Mouse (Mus musculus) liver, embryonic 13.5 days (tissue): ENCODE results near the gene Rhpn2. TPM values are rescaled to one million over a fixed set of nuclear protein-coding genes. Genes with fewer than 3 reads are reported as not detected.
"Not testable (repeated sequence)": the region's sequence is repeated elsewhere in the genome, so short reads cannot be mapped to it uniquely, and the experiment has no call there.

Experiments
- ATAC-seq: fragments of 200-750 bp; cut with Nextera tagmentation; 2 replicates; pipeline ENCODE4 v1.8.0; 2017; ENCODE audit warnings: low read depth, mild to moderate bottlenecking, moderate number of reproducible peaks, moderate library complexity
- DNase-seq: peaks from one replicate; pipeline ENCODE4 v3.0.0; 2022
- H3K27ac ChIP-seq: fragments of 300-500 bp; sonication (generic); 2 replicates; pipeline ENCODE4 v1.5.1; 2015; ENCODE audit warnings: moderate library complexity, mild to moderate bottlenecking, inconsistent platforms
- H3K27me3 ChIP-seq: fragments of 300-500 bp; sonication (generic); 2 replicates; pipeline ENCODE4 v1.6.1; 2015; ENCODE audit warnings: mild to moderate bottlenecking, inconsistent platforms
- H3K36me3 ChIP-seq: fragments of 300-500 bp; sonication (generic); 2 replicates; pipeline ENCODE4 v1.6.1; 2015; ENCODE audit warnings: mild to moderate bottlenecking, inconsistent platforms
- H3K4me1 ChIP-seq: fragments of 300-500 bp; sonication (generic); replicated peaks from 2 replicates; pipeline ENCODE4 v1.6.1; 2015; ENCODE audit warnings: inconsistent platforms
- H3K4me2 ChIP-seq: fragments of 300-500 bp; sonication (generic); 2 replicates; pipeline ENCODE4 v1.6.1; 2015; ENCODE audit warnings: inconsistent platforms, mild to moderate bottlenecking, moderate library complexity
- H3K4me3 ChIP-seq: fragments of 300-500 bp; sonication (generic); replicated peaks from 2 replicates; pipeline ENCODE4 v1.5.1; 2015; ENCODE audit warnings: mild to moderate bottlenecking, inconsistent platforms
- H3K9ac ChIP-seq: fragments of 300-500 bp; sonication (generic); 2 replicates; pipeline ENCODE4 v1.6.1; 2015; ENCODE audit warnings: mild to moderate bottlenecking, inconsistent platforms
- H3K9me3 ChIP-seq: fragments of 300-500 bp; sonication (generic); replicated peaks from 2 replicates; pipeline ENCODE4 v1.6.1; 2016; ENCODE audit warnings: inconsistent platforms
- WGBS: fragments of 180-500 bp; shearing (Covaris S2); methylation state at CpG from one replicate; pipeline ENCODE4 v1.1.7; 2015; ENCODE audit not compliant: insufficient replicate concordance; 5-methylcytosine and 5-hydroxymethylcytosine counted together
- polyA plus RNA-seq: library from polyadenylated mRNA; unstranded; fragments of >200 nt; fragmentation: Nextera tagmentation; extraction: Ambion mirVana; gene quantifications from 2 replicates; pipeline ENCODE4 v1.2.1, GENCODE M21; 2015

The Rhpn2 gene
- polyA plus RNA-seq: 3.8 and 4.6 TPM in 2 replicates

GRCm38 (mm10) chr7:35333692-35334526, at the start of gene Rhpn2:
TSS of gene Rhpn2 (plus strand) at chr7:35334170.
- Histone ChIP-seq H3K9me3 (no peaks in the 10 kb centered on the region), H3K36me3 (no peaks in the 10 kb centered on the region), H3K9ac (peak within 1 kb of the TSS; percentile 75), H3K4me3 (peak within 1 kb of the TSS; percentile 67), H3K4me2 (peak within 1 kb of the TSS; percentile 97), H3K27me3 (peaks cover 73% of the 10 kb centered on the region), H3K4me1 (peaks cover 30% of the 10 kb centered on the region), H3K27ac (no peak within 1 kb of the TSS)
- DNase-seq (peak; percentile 100), ATAC-seq (peak; percentile 97)
- 0% methylated on average over 48 of the region's 52 CpGs for WGBS

GRCm38 (mm10) chr7:35293464-35293863, 40.5 kb upstream of the Rhpn2 start:
- Histone ChIP-seq H3K9me3 (no peaks in the 10 kb centered on the region), H3K27ac (no peak overlapping the region), H3K4me3 (no peak overlapping the region), H3K9ac (no peak overlapping the region), H3K27me3 (no peaks in the 10 kb centered on the region), H3K4me2 (no peak overlapping the region), H3K36me3 (peaks cover 85% of the 10 kb centered on the region), H3K4me1 (no peaks in the 10 kb centered on the region)
- ATAC-seq (no peak), DNase-seq (no peak)
- WGBS: 75% methylated on average over 13 of the region's 13 CpGs

GRCm38 (mm10) chr7:35295631-35296030, 38.3 kb upstream of the Rhpn2 start:
- no peak overlapping the region for H3K27ac ChIP-seq
- ATAC-seq: no peak
- no peaks in the 10 kb centered on the region for H3K27me3 ChIP-seq
- peaks cover 79% of the 10 kb centered on the region for H3K36me3 ChIP-seq
- DNase-seq: no peak
- no peaks in the 10 kb centered on the region for H3K9me3 ChIP-seq
- H3K9ac ChIP-seq: no peak overlapping the region
- H3K4me3 ChIP-seq: no peak overlapping the region
- no peak overlapping the region for H3K4me2 ChIP-seq
- WGBS: 76% methylated on average over 2 of the region's 2 CpGs
- H3K4me1 ChIP-seq: no peaks in the 10 kb centered on the region

- H3K9me3 ChIP-seq: no peaks in the 10 kb centered on the region
- H3K27me3 ChIP-seq: no peaks in the 10 kb centered on the region
- H3K9ac ChIP-seq: no peak overlapping the region
- no peak for ATAC-seq
- no peak overlapping the region for H3K4me3 ChIP-seq
- peaks cover 75% of the 10 kb centered on the region for H3K36me3 ChIP-seq
- WGBS: 79% methylated on average over 5 of the region's 5 CpGs
- H3K27ac ChIP-seq: no peak overlapping the region
- H3K4me1 ChIP-seq: no peaks in the 10 kb centered on the region
- DNase-seq: no peak
- H3K4me2 ChIP-seq: no peak overlapping the region
These were observed 36.1 kb upstream of the Rhpn2 start for GRCm38 (mm10) chr7:35297886-35298285.

- H3K27ac ChIP-seq: no peak overlapping the region
- H3K9ac ChIP-seq: no peak overlapping the region
- no peak overlapping the region for H3K4me3 ChIP-seq
- H3K4me1 ChIP-seq: no peaks in the 10 kb centered on the region
- DNase-seq (no peak), ATAC-seq (no peak)
- WGBS: 71% methylated on average over 8 of the region's 8 CpGs
- no peak overlapping the region for H3K4me2 ChIP-seq
- peaks cover 65% of the 10 kb centered on the region for H3K36me3 ChIP-seq
- H3K27me3 ChIP-seq: no peaks in the 10 kb centered on the region
- no peaks in the 10 kb centered on the region for H3K9me3 ChIP-seq
These were observed 34.3 kb upstream of the Rhpn2 start for GRCm38 (mm10) chr7:35299656-35300055.

- Histone ChIP-seq H3K4me3 (no peak overlapping the region), H3K27ac (no peak overlapping the region), H3K36me3 (peaks cover 64% of the 10 kb centered on the region), H3K4me1 (no peaks in the 10 kb centered on the region), H3K4me2 (no peak overlapping the region), H3K27me3 (no peaks in the 10 kb centered on the region), H3K9me3 (no peaks in the 10 kb centered on the region), H3K9ac (no peak overlapping the region)
- ATAC-seq (no peak), DNase-seq (no peak)
These were observed 33.2 kb upstream of the Rhpn2 start for GRCm38 (mm10) chr7:35300792-35301191.

- Histone ChIP-seq H3K27ac (no peak overlapping the region), H3K4me1 (no peaks in the 10 kb centered on the region), H3K4me2 (no peak overlapping the region), H3K4me3 (no peak overlapping the region), H3K36me3 (peaks cover 34% of the 10 kb centered on the region), H3K27me3 (no peaks in the 10 kb centered on the region), H3K9ac (no peak overlapping the region), H3K9me3 (no peaks in the 10 kb centered on the region)
- WGBS: 79% methylated on average over 3 of the region's 3 CpGs
- ATAC-seq: no peak
- no peak for DNase-seq
These were observed 22.8 kb upstream of the Rhpn2 start for GRCm38 (mm10) chr7:35311214-35311613.

GRCm38 (mm10) chr7:35314156-35314555, 19.8 kb upstream of the Rhpn2 start:
- Histone ChIP-seq H3K9me3 (no peaks in the 10 kb centered on the region), H3K36me3 (peaks cover 11% of the 10 kb centered on the region), H3K4me3 (no peak overlapping the region), H3K4me2 (no peak overlapping the region), H3K27ac (no peak overlapping the region), H3K4me1 (peaks cover 20% of the 10 kb centered on the region), H3K27me3 (no peaks in the 10 kb centered on the region), H3K9ac (no peak overlapping the region)
- no peak for DNase-seq
- ATAC-seq: no peak

- peak within 1 kb of the TSS; percentile 81 for H3K4me2 ChIP-seq
- no peaks in the 10 kb centered on the region for H3K36me3 ChIP-seq
- peak within 1 kb of the TSS; percentile 78 for H3K9ac ChIP-seq
- peak within 1 kb of the TSS; percentile 80 for H3K4me3 ChIP-seq
- peaks cover 20% of the 10 kb centered on the region for H3K4me1 ChIP-seq
- under 1% methylated on average over 39 of the region's 39 CpGs for WGBS
- no peaks in the 10 kb centered on the region for H3K9me3 ChIP-seq
- DNase-seq (peak; percentile 83), ATAC-seq (peak; percentile 87)
- H3K27ac ChIP-seq: 0 out of 2 replicates have a peak within 1 kb of the TSS, but pooled peaks have one; percentile 30
- H3K27me3 ChIP-seq: peaks cover 5% of the 10 kb centered on the region; the same call in 1 of the 2 replicates
These were observed 16.0 kb upstream of the Rhpn2 start, which contains the start of gene Gpatch1 for GRCm38 (mm10) chr7:35317729-35318609. TSS of gene Gpatch1 (minus strand) at chr7:35318440.

- not testable (repeated sequence) for H3K9ac ChIP-seq, H3K27me3 ChIP-seq, H3K27ac ChIP-seq, H3K9me3 ChIP-seq, ATAC-seq, H3K4me3 ChIP-seq, DNase-seq, H3K36me3 ChIP-seq, H3K4me2 ChIP-seq
- 19% methylated on average over 3 of the region's 3 CpGs for WGBS
- H3K4me1 ChIP-seq: peaks cover 20% of the 10 kb centered on the region
These were observed 14.7 kb upstream of the Rhpn2 start for GRCm38 (mm10) chr7:35319221-35319620.

- ATAC-seq (no peak), DNase-seq (no peak)
- H3K9me3 ChIP-seq: no peaks in the 10 kb centered on the region
- H3K4me2 ChIP-seq: no peak overlapping the region
- H3K36me3 ChIP-seq: no peaks in the 10 kb centered on the region
- H3K27ac ChIP-seq: no peak overlapping the region
- 59% methylated on average over 4 of the region's 4 CpGs for WGBS
- peaks cover 8% of the 10 kb centered on the region; the same call in 1 of the 2 replicates for H3K27me3 ChIP-seq
- H3K4me1 ChIP-seq: peaks cover 20% of the 10 kb centered on the region
- no peak overlapping the region for H3K9ac ChIP-seq
- no peak overlapping the region for H3K4me3 ChIP-seq
These were observed 14.2 kb upstream of the Rhpn2 start for GRCm38 (mm10) chr7:35319755-35320154.
